Comparison of ENCODE assay signal across 13 mouse cellular contexts in genomic region chr8:26805371-26805821, GRCm38 (mm10).
A peak's percentile ranks its signal among the peaks of the same experiment; 100 is the strongest.
DNase-seq lines count a peak whose midpoint lies in the region; ATAC-seq lines count a peak whose summit lies in the region.
"Had no signal": no experiment of that assay in that cellular context is flagged by ENCODE, and none has a peak within 500 bp of the region (broad histone marks: within the 10 kb centered on the region; RNA-seq: fewer than 3 reads in every experiment).

No protein-coding gene starts in this region.

- peaks cover 60% of the 10 kb centered on the region for H3K4me1 ChIP-seq in hindbrain, embryonic 10.5 days (replicated peaks)
- H3K4me1 ChIP-seq in hindbrain, embryonic 13.5 days (replicated peaks) = peaks cover 39% of the 10 kb centered on the region
- H3K4me1 ChIP-seq in neural tube, embryonic 11.5 days (ENCODE audit: control insufficient read depth, insufficient read depth, low read length) = peaks cover 19% of the 10 kb centered on the region
- H3K4me1 ChIP-seq in forebrain, embryonic 13.5 days = peaks cover 47% of the 10 kb centered on the region

- H3K4me3 ChIP-seq in hindbrain, embryonic 10.5 days = no peak overlapping the region
- H3K4me3 ChIP-seq in hindbrain, embryonic 13.5 days = no peak overlapping the region
- H3K4me3 ChIP-seq in neural tube, embryonic 11.5 days (ENCODE audit: low read depth, low read length) = no peak overlapping the region
- no peak overlapping the region for H3K4me3 ChIP-seq in forebrain, embryonic 13.5 days
- H3K4me3 ChIP-seq: hindbrain, embryonic 15.5 days had no signal

- H3K27me3 ChIP-seq in hindbrain, embryonic 10.5 days (ENCODE audit: insufficient read depth, poor library complexity, severe bottlenecking) = peaks cover 33% of the 10 kb centered on the region
- peaks cover 38% of the 10 kb centered on the region for H3K27me3 ChIP-seq in hindbrain, embryonic 13.5 days
- H3K27me3 ChIP-seq in neural tube, embryonic 11.5 days (ENCODE audit: control insufficient read depth, insufficient read depth, low read length) = no peaks in the 10 kb centered on the region
- H3K27me3 ChIP-seq in forebrain, embryonic 13.5 days = 0 out of 2 replicates have a peak, but pooled peaks cover 3% of the 10 kb centered on the region
- H3K27me3 ChIP-seq: CH12.LX had no signal

- H3K9ac ChIP-seq in hindbrain, embryonic 13.5 days = no peak overlapping the region
- H3K9ac ChIP-seq in neural tube, embryonic 11.5 days (ENCODE audit: low read length) = no peak overlapping the region
- H3K9ac ChIP-seq in forebrain, embryonic 13.5 days = 0 out of 2 replicates have a peak overlapping the region, but pooled peaks have one; percentile 23
- H3K9ac ChIP-seq: hindbrain, embryonic 15.5 days had no signal

- no peak overlapping the region for H3K4me2 ChIP-seq in hindbrain, embryonic 13.5 days
- H3K4me2 ChIP-seq in neural tube, embryonic 11.5 days (ENCODE audit: low read depth) = no peak overlapping the region
- H3K4me2 ChIP-seq in forebrain, embryonic 13.5 days = no peak overlapping the region
- H3K4me2 ChIP-seq: hindbrain, embryonic 15.5 days had no signal

- H3K27ac ChIP-seq in hindbrain, embryonic 10.5 days = peak overlapping the region; percentile 62
- H3K27ac ChIP-seq in hindbrain, embryonic 13.5 days = no peak overlapping the region
- H3K27ac ChIP-seq in neural tube, embryonic 11.5 days (ENCODE audit: low read depth, low read length) = no peak overlapping the region
- H3K27ac ChIP-seq in forebrain, embryonic 13.5 days = peak overlapping the region; percentile 33; the same call in 1 of the 2 replicates
- H3K27ac ChIP-seq: hindbrain, embryonic 15.5 days had no signal

- ATAC-seq in hindbrain, embryonic 13.5 days (ENCODE audit: low FRiP score) = no peak
- ATAC-seq in neural tube, embryonic 11.5 days (ENCODE audit: insufficient read depth, low FRiP score, low TSS enrichment) = no peak
- no peak for ATAC-seq in forebrain, embryonic 13.5 days

- DNase-seq in hindbrain, embryonic 10.5 days (ENCODE audit: low spot score) = no peak
- DNase-seq in neural tube, embryonic 11.5 days (ENCODE audit: low spot score) = peak; percentile 53
- no peak for DNase-seq in neural tube, embryonic 10.5 days (ENCODE audit: extremely low spot score, low spot score)
- DNase-seq in mesoderm, embryonic 11.5 days (ENCODE audit: low read depth, low spot score) = peak; percentile 79
- DNase-seq in spleen, postnatal 36 days (ENCODE audit: low spot score in 2 of 2) = no peak
- no peak for DNase-seq in gastrocnemius, postnatal 10 days
- DNase-seq: cerebellum, adult 11-12 months; right cerebral cortex, postnatal 14 days; thymus, postnatal 14 days had no signal

- WGBS in hindbrain, embryonic 10.5 days = 22% methylated on average over 6 of the region's 6 CpGs
- 15% methylated on average over 6 of the region's 6 CpGs for whole genome bisulfite sequencing in hindbrain, embryonic 13.5 days
- WGBS in neural tube, embryonic 11.5 days = 13% methylated on average over 6 of the region's 6 CpGs
- WGBS in forebrain, embryonic 13.5 days = 12% methylated on average over 6 of the region's 6 CpGs

- no peaks in the 10 kb centered on the region for H3K9me3 ChIP-seq in hindbrain, embryonic 10.5 days
- H3K9me3 ChIP-seq in hindbrain, embryonic 13.5 days = no peaks in the 10 kb centered on the region
- H3K9me3 ChIP-seq in neural tube, embryonic 11.5 days (ENCODE audit: control insufficient read depth, low read length) = no peaks in the 10 kb centered on the region
- H3K9me3 ChIP-seq in forebrain, embryonic 13.5 days (replicated peaks) = no peaks in the 10 kb centered on the region
- H3K9me3 ChIP-seq: hindbrain, embryonic 15.5 days had no signal

- no peaks in the 10 kb centered on the region for H3K36me3 ChIP-seq in hindbrain, embryonic 10.5 days
- H3K36me3 ChIP-seq in hindbrain, embryonic 13.5 days = no peaks in the 10 kb centered on the region
- no peaks in the 10 kb centered on the region for H3K36me3 ChIP-seq in neural tube, embryonic 11.5 days (ENCODE audit: control insufficient read depth, insufficient read depth, low read length)
- no peaks in the 10 kb centered on the region for H3K36me3 ChIP-seq in forebrain, embryonic 13.5 days (ENCODE audit: poor library complexity, severe bottlenecking)
- H3K36me3 ChIP-seq: hindbrain, embryonic 15.5 days had no signal

Comparison
In these comparisons a context has a peak if more than half of its experiments do, and no peak if none do; other contexts are left out.
1. DNase-seq: peak in neural tube, embryonic 11.5 days (single experiment) and mesoderm, embryonic 11.5 days (single experiment); none in hindbrain, embryonic 10.5 days (single experiment), neural tube, embryonic 10.5 days (single experiment), spleen, postnatal 36 days (0 of 2) and gastrocnemius, postnatal 10 days (single experiment).
2. H3K27ac ChIP-seq: peak in hindbrain, embryonic 10.5 days (single experiment) and forebrain, embryonic 13.5 days (single experiment); none in hindbrain, embryonic 13.5 days (single experiment) and neural tube, embryonic 11.5 days (single experiment).